Mouse (Mus musculus): ENCODE results near the gene Cnpy1.

DNA sequence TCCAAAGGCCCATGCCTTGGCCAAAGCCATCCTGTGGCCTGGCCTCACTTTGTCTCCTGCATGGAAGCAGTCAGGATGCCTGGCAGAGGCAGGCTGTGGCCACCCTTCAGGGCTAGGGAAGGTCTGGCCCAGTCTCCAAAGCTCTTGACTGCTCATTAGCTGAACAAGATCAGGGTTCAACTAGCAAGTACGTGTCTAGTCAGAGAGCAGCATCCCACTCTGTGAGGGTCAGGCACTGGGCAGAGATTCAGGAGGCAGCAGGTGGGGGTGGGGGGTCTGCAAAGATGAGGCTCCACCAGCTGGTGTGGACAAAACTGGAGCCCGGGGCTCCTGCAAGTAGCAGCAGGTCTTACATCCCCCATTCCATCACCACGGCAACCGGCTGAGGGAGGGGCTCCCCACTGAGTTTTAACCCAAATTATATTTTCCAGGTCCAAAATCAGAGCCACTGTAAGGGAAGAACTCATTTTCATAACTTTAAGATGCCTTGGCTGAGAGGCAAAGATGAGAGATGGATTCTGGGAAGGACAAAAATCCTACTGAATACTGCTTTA is 5.7 kb upstream of the Cnpy1 start:
- TF ChIP-seq TAL1 (IDR thresholded peaks at IDR 0.05; ENCODE audit: low read length) = no peak
- no peak for TF ChIP-seq MAFK (IDR thresholded peaks at IDR 0.05; ENCODE audit: borderline replicate concordance, low read depth, low read length)
